Mouse (Mus musculus) spleen, adult 12 weeks (tissue): ENCODE measurements around the gene Tlr2.
A peak's percentile ranks its signal among the peaks of the same experiment; 100 is the strongest.

Source experiments
- DNase-seq: peaks from one replicate; pipeline ENCODE4 v3.0.0; 2022; ENCODE audit warnings: low spot score

Tlr2 gene

DNA sequence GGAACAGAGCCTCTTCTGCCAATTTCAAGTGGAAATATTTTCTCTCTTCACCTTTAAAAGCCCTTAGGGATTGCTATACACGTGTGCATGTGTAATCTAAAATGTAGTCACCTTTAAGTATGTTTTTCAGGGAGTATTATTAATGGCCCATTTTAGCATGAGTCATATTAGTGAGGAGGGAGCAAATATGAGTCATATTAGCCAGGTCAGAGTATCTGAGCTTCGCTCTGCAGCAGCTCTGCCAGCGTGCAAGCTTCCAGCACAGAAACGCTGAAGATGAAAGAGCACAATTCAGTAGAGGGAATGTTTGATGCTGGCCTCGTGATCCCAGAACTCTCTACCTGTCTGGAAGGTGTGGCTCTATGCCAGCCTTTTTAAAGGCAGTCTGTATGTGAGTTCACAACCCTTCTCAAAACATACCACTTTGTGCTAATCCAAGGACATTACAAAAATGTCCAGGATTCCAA, 13.4 kb downstream of the Tlr2 start:
- DNase-seq: no peak

- DNase-seq: no peak
Observed at GRCm38 (mm10) chr3:83827684-83828083, 13.9 kb downstream of the Tlr2 start.

DNA sequence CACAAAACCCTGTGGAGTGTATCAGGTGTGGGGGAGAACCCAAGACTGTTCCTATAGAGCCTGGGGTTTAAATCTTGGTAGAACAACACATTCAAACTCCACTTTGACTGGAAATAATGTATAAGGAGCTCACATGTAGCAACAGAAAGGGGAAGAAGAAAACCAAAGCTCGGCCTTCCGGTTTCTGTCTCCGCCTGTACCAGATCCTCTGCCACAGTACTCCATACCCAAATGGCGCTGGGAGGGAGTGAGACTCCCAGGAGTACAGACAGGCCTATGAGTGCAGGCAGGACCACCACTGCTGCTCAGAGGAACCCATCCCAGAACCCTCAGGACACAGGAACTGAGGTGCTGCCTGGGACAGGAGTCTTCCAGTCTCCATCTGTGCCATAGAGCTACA, 17.8 kb downstream of the Tlr2 start:
- DNase-seq: no peak

DNA sequence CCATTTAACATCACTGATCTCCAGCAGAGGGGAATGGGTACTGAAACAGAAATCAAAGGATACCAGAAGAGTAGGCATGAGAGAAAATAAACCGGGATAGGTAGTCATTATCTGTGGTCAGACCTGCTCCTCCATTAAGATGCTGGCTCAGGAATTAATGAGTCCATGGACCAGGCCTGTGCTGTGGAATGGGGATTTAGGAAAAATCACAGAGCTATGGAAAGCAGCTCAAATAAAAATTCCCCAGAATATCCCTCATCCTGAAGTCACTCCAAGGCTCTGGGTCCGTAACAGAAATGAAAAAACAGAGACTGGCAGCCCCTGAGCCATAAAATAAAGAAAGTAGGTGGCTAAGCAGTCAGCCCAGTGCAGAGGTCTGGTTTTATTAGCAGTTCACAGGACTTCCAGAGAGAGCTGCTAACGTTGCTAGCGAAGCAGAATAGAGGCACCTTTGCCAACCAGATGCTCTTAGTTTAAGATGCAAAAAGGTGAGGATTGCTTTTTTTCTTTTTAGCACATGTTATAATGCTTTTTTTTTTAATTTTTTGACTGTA, 25.1 kb downstream of the Tlr2 start:
- DNase-seq: no peak

GRCm38 (mm10) chr3:83812863-83813262, 28.7 kb downstream of the Tlr2 start:
- DNase-seq: no peak

GRCm38 (mm10) chr3:83811987-83812386, 29.6 kb downstream of the Tlr2 start:
- DNase-seq: no peak

DNA sequence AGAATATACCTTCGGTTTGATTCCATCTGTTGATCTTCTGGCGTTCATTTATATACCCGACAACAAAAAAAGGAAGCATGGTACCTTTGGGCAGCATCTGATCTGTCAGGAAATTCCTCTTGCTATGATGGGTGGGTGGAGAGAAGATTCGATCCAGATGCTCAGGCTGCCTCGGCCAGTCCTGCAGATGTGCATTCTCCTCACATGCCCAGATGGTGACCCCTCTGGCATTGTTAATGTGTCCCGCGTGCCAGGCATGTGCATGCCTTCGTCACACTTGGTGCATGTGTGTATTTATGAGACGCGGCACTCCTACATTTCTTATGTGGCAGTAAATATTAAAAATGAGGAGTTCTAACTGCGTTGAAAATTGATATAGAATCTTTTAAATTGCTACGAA, 33.1 kb downstream of the Tlr2 start:
- DNase-seq: no peak

DNA sequence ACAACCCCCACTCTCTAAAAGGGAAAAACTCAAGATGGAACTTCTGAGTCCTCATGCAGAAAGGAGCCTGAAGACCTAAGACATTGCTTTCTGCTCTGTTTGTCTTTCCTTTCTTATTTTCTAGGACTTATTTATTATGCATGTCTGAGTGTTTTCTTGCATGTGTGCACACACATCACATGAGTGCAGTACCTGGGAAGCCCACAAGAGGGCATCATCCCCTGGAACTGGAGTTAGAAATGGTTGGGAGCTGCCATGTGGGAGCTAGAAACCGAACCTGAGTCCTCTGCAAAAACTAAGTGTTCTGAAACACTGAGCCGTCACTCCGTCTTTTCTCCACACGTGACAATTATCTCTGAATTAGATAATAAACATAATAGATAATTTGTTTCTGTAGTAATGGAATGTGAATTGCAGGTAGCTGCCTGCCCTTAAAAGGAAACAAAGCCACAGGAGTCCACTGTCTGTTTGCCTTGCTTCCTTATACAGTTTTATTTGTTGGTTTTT, 39.9 kb downstream of the Tlr2 start:
- DNase-seq: no peak

DNA sequence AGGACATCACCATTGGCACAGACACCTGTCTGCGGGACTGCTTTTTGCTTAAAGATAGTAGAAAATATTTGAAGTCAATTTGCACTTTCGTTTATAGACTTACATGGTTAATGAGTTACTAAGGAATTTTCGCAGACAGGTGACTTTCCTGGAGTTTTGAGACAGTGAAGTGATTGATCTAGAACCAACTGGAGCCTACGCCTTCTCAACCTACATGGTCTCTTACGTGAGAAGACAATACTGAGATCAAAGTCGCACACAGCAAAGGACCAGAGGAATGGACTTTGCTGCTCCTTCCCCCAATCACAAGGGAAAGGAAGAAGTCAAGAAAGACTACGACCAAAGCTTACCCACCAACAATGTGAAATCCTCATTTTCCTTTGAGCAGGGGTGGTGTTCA, 42.1 kb downstream of the Tlr2 start:
- DNase-seq: no peak

DNA sequence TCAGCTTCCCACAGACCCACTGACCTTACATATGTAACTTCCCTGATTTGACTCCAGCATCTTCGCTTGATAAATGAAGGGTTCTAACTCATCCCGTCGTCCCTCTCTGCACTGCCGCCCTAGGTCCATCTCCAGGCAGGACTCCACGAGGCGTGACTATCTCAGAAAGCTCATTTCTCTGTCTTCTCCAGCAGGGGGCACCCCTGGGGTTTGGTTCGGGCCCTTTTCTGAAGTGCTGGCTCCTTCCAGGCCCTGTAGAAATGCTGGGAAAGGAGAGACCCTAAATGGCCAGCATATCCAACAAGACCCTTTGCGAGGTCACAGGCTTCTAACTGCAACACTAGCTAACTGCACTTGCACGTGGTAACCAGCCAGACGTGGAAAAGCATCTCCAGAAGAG, 43.7 kb downstream of the Tlr2 start:
- peak; percentile 22 for DNase-seq

GRCm38 (mm10) chr3:83797098-83797497, 44.5 kb downstream of the Tlr2 start:
- no peak for DNase-seq

DNA sequence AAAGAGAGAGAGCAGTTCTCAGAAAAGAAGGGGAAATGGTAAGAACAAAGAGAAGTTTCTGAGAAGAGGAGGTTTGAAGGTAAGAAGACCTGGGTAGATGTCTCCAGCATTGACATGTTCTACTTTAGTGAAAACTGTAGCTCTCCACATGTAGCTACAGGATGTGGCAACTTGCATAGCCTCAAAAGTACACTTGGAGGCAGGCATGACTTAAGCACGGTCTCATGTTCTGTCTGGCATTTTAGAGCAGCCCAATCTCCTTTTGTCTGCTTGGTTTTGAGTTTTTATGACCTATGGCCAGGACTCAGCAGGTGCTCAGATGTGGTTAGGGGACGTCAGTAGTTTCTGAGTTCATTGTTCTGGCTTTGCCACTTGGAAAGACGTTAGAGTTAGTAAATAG, 50.1 kb downstream of the Tlr2 start:
- no peak for DNase-seq

GRCm38 (mm10) chr3:83789651-83790451, 51.7 kb downstream of the Tlr2 start:
- no peak for DNase-seq

- no peak for DNase-seq
Observed at GRCm38 (mm10) chr3:83787776-83788305, 53.7 kb downstream of the Tlr2 start.

DNA sequence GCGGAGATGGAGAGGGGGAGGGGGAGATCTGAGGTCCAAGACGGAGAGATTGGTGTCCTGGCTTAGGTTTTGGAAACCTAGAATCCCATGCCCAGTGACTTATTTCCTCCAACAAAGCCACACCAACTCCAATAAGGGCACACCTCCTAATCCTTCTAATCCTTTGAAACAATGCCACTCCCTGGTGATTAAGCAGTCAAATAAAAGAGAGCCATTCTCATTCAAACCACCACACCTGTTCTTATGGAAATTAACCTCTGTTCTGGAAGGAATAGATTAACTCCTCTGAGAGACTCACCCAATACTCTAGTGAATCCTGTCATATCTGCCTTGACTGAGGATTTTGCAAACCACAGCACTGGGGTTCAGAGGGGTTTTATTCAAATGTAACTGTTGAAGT, 54.5 kb downstream of the Tlr2 start:
- DNase-seq: no peak
